Mouse (Mus musculus): ENCODE data around the gene Pdcd10. TPM values are rescaled to one million over a fixed set of nuclear protein-coding genes. Genes with fewer than 3 reads are reported as not detected.

Pdcd10 gene
- total RNA-seq (2021), result 10 to 100 TPM; 25.8 to 28.8 TPM
- long read RNA-seq, experiment 1, transcript Pdcd10-205 (8 exons, 1,927 nt), result major isoform, 15 of 18 reads
- long read RNA-seq, experiment 1, partial matches to known transcripts, result 0 of 18 reads
- long read RNA-seq, experiment 1, other reads (novel, unspliced or antisense), result 3 of 18 reads
- long read RNA-seq, experiment 2, transcript Pdcd10-205 (8 exons, 1,927 nt), result major isoform, 19 of 22 reads
- long read RNA-seq, experiment 2, partial matches to known transcripts, result 0 of 22 reads
- long read RNA-seq, experiment 2, other reads (novel, unspliced or antisense), result 1 of 22 reads

DNA sequence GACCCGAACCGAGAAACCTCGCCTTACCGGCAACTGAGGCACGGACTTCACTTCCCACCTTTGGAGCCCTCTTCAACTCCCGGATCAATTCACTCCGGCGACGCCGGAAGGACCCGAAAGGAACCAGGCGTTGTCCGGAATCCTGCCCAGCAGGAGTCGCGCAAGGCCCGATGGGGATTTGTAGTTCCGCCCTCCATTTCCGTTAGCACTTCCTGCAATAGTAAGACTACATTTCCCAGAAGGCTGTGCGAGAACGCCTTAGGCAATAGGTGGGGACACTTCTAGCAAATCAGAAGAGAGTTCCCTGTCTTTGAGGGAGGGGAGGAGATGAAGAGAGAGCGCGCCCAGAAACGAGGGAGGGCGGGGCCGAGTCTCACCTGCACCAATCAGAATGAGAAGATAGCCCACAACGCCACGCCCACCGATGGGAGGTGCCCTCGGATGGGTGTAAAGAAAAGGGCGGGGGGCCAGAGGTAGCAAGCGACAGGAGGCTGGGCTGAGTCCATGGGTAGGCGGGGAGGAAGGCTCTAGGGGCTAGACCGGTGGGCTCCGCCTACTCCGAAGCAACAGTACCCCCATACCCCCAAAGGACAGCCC is at the start of gene Pdcd10:
Gene Pdcd10, minus strand, starts transcription at position 162 of the 597 bp plus-strand sequence.
- DNase-seq, result peak; percentile 97

DNA sequence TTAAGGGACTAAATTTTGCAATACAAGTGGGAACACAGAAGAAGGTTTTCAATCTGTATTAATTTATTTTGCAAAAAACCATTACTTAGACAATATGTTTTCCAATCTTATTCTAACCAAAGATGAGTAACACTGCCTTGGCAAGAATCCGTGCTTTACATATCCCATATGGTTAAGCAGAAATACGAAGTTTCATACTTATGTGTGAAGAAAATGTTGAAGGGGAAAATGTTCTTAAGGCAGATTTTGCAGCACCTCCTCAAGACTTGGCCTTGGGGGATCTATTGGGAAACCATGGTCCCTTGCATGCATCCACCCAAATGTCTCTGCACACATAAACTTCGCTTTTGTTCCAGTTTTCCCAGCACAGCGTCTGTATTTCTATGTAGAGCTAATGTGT is 28.2 kb upstream of the Pdcd10 start:
- no peak for DNase-seq

DNA sequence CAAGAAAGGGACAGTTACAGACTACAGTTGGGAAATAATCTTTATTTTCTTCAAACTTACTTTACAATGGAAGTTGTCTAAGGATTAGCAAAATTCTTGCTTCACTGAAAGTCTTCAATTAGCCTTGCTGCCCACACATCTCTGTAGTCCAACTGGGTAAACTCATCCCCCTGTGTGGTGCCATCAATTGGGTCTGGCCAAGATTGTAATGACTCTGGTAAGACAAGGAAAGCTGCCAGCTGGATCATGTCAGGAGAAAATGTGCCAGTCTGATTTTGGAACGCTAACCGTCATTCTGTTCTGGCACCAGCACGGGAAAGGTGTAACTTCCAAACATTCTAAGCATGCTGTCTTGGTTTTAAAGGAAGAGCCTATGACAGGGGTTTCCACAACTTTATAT is 26.6 kb upstream of the Pdcd10 start:
- peak; percentile 5 for DNase-seq

DNA sequence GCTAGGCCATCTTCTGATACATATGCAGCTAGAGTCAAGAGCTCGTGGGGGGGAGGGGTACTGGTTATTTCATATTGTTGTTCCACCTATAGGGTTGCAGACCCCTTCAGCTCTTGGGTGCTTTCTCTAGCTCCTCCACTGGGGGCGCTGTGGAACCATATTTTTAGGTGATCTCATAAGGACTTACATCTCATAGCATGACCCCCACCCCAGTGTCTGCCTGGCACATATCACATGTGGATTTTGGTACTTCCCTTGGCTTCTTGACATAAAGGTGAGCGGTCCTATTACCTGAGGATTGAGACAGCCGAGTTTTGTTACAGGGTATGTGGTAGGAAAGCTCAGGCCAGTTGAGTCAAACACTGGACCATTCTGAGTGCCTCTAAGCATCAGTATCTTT is 22.7 kb upstream of the Pdcd10 start:
- peak; percentile 6 for DNase-seq

DNA sequence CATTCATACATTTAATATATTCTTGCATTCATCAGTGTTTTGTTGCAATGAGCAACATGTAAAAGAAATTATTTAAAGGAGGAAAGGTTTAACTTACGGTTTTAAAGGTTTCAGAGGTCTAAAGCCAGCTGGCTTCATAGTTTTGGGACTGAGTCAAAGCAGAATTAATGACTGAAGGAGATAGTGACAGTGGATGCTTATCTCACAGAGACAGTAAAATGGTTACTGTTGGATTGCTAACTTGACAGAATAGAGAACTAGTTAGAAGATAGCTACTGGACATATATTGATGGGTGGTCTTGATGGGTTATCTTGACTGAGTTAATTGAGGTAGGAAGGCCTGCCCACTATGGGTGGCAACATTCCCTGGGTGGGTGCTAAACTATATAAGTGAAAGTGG is 18.9 kb upstream of the Pdcd10 start:
- no peak for DNase-seq

DNA sequence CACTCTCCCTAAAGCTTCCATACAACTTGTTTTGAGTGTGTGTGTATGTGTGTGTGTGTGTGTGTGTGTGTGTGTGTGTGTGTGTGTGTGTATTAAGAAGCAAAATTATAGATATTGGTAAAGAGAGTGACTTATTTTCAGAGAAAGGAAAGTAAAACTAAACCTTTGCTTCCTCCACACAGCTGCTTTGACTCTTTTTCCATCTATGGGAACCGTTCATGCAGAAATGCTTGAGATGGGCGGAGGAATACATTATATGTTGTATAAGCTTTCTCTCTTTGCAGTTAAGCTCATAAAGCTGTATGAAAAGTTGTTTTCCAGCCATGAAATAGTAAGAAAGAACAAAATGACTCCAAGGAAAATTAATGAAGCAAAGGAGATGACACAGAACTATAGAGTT is 17.4 kb upstream of the Pdcd10 start:
- no peak for DNase-seq

DNA sequence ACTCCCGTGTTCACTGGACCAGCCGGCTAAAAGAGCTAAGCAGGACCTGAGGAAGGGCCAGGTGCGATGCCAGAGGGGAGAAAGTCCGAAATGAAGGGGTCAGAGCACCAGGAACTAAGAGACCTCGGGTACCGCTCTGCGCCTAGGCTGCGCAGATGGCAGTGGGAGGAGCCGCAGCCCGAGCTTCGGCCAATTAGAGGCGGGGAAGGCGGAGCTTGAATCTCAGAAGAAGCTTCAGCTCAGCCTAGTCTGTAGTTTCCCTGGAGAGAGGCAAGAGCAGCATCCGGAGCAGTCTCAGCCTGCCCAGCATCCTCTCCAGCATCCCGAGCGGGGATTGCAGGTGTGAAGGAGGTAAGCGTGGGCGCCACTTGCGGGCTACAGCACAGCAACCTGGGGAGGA is 636 bp upstream of the Pdcd10 start, which contains the start of gene Serpini1:
Gene Serpini1, plus strand, starts transcription at position 256 of the 400 bp plus-strand sequence.
- DNase-seq, result peak; percentile 77

DNA sequence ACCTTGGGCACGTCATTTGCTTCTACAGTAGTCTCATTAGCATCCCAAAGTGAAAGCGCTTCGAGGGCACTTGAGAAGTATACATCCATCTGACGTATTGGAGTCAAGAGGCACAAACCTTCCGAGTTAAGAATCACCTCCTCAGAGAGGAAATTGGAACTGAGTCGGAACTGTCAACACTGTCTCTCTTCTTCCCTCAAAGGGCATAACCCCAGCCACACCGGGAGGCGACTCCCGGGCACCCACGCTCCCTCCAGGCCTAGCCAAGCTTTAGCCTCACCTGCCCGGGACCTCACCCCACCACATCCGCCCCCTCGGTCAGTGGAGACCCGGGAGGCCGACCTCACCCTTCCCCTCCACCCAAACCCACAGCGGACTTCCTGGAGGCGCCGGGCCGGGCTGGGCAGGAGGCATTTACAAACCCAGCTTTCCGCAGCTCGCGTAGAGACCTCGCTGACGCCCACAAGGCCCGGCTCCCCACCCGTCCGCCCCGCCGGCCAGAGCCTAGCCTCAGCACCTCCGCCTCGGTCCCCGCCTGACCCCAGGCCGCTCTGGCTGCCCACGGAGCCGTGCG is 448 bp downstream of the Pdcd10 start:
- no peak for DNase-seq

DNA sequence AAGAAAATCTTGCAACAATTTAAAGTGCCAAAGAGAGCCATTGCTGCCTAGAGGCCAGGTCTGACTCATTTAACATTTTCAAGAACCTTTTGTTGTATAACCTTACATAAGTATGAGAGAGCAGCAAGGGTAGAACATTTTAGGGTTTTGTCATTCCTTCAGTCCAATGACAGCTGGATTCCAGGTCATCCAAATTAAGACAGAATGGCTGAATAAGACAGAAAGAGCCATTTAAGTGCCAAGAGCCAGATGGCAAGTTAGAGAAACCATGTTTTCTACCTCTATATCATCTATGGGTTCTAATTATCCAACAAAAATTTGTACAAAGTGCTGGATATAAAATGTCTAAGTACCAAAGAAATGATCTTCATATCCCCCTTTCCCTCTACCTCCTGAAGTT is 5.4 kb downstream of the Pdcd10 start:
- DNase-seq, result no peak

DNA sequence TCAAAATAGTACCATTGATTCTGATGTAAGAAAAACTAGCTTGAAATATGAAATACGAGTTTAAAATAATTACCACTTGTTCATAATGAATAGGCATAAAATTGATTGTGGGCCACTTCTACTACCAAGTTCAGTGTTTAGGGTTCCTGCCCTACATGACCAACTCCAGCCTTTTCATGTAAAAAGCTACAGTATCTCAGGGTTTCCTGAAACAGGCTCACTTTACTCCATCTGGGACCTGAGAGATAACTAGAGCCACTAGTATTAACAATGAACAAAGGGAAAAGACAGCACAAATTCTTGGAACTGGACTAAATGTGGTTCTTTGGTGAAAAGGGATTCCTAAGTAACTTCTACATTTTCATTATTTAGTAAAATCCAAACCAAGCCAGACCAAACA is 12.4 kb downstream of the Pdcd10 start:
- DNase-seq, result no peak

DNA sequence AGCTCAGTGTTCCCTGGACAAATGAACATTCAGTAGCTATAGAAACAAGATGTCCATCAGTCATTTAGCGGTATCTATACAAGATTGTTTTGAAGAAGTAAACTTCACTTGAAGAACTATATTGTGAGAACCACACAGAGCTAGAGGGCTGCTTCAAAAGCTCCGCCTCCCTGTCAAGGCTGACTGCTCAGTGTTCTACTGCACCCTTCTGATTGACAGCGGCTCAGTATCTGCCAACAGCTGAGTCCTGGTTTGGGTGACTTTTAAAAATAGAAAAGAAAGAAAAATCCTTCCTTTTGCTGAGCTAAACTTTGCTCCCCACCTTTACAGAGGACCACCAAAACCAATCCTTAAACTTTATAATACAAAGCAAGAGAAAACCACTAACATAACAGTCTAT is 13.8 kb downstream of the Pdcd10 start:
- no peak for DNase-seq

DNA sequence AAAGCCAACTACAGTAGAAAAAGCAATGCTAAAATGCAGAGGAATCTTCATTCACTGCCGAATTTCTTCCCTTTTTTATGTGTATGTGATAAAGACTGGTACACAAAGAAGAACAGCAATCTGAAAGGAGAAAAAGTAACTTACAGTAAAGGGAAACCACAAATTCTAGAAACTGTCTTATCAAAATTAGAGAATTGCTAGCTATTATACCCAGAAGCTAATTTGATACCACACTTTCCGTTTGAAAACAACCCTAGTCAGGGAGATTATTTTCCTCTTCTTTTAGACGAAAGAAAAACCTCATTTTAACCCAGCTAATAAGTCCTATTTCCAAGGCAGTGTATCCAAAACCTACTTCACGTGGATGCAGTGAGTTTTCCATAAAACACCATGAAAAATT is 15.4 kb downstream of the Pdcd10 start:
- no peak for DNase-seq

DNA sequence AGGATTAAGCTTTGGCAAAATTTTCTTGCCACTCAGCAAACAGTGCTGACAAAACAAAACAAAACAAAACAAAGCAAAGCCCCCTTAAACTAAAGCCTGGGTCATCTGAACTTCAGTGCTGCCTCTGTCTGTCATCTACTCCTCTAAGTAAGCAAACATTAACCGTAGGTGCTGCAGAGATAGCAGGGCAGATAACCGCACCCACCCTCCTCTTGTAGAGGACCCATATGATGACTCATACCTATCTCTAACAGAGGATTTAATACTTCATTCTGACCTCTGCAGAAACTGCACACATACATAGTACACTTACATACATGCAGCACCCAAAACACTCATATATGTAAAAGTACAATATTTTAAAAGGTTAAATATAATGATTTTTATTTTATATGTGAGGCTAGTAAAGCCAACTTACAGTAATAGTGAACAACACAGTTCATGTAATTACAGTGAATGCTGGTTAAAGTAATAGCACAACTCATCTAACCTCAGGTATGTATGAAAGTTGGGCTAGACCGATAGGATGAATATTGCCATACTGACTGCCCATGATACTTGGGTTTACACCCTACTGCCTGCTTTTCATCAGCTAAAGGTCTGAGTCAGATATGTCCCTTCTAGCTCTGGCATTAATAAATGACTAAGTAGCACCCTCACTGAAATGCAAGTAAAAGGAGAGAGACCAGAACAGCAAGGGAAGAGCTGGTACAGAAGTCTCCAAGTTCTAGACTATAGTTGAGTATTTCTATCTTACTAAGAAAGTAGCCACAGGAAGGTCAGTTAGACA is 22.4 kb downstream of the Pdcd10 start:
- DNase-seq, result no peak

DNA sequence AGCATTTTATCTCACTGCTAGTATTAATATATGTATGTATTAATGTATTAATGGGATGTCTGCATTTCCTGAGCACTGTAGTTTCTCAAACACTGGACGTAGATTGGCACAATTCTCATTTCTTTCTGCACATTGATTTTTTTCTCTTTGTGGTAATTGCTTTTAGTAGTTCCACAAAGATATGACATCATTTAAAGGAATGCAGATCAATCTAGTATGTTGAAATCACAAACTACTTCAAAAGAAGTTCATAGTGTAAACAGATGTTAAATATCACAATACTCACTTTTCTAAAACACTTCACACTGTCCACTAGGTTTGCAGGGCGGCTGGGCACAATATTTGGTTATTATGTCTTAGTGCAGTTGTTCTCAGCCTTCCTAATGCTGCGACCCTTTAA is 25.6 kb downstream of the Pdcd10 start:
- DNase-seq, result no peak

DNA sequence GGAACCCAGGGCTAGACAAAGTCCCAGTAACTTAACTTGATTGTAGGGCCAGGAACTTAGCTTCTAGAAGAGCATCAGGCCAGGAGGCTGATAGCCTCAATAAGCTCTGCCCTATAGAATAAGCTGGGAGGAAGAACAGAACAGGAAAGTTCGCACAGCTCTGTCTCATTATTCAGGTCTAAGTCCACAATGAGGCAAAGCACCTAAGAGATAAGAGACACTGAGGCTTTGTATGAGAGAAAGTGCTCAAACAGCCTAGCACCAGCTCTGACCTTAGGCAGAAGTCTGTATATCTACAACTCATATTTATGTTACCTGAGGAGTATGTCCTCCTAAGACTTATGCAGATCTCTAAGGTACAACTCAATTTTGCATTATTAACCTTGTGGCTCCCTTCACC is 34.1 kb downstream of the Pdcd10 start:
- DNase-seq, result no peak

DNA sequence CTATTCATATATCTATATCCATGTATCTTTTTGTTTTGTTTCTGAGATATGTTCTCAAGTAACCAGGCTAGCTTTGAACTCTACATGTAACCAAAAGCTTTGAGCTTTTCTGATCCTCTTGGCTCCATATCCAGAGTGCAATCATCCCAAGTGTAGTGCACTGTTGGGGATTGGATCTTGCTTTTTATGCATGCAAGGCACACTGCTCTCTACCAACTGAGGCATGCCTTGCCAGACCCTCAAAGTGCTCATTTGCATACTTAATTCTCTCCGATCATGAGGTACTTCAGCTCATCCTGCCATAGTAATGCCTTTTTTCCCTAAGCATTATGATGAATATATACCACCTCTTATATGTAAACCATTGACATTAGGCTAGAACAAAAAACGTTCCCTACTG is 35.3 kb downstream of the Pdcd10 start:
- DNase-seq, result no peak

DNA sequence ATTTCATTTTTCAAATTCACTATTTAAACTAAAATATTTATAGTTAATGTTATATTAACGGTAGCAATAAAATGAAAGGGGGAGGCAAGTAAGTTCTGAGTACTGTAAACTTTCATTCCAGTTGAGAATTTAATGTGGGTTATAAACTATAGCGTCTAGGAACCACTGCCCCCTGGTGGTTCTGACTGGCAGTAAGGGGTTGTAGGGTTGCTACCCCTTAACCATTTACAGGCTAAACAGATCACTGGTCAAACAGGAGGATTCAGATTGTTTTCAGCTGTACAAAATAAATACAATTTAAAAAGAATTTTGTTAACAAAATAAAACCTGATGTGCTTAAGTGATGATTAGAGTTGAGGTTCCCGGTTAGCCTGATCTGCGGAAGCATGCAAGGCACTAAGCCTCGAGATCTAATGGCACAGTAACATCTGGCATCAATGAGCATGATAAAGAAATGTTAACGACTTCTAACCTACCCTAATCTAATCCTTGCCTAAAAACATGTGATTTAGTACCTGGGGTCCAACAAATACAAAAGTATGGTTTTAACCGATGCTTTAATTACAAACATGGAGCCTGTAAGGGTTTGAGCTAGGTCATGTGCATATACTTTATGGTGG is 38.9 kb downstream of the Pdcd10 start:
- peak; percentile 59 for DNase-seq

DNA sequence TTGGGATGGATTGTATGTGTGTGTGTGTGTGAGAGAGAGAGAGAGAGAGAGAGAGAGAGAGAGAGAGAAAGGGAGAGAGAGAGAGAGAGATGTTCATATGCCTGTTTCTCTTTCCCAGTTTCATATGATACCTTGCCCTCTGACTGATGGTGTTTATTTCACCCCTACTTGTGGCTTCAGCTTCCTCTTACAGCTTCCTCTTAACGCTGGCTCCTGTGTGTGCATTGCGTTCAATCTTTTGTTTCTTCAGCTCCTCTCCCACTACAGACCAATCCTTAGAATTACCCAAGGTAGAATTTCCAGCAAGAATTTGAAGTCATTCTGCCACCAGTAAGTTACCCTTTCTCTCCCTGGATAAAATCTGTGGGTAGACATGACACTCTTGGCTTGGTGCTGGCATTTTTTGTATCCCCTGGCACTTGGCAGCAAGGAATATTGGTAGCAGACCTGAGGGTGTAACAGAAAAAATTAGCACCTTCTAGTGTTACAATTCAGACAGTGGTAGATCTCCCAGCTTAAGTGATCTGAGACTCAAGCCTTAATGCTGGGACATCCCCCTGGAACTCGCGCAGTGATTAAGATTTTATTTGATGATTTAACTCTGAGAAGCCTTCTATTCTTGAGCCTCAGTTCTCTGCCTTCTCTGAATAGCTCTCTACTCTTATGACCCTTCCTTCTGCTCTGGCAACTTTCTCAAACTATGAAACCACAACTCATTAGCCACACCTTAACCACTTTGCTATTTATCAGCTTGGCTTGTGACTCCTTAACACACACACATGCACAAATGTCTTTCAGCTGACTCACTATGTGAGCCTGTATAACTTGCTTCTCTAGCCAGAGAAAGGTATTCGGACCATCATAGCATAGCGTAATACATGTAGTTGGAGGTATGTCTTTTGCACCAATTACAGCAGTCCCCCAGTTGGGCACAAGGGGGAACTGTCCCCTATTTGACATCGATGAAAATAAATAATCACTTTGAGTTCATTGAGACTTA is 57.4 kb downstream of the Pdcd10 start:
- DNase-seq, result no peak

DNA sequence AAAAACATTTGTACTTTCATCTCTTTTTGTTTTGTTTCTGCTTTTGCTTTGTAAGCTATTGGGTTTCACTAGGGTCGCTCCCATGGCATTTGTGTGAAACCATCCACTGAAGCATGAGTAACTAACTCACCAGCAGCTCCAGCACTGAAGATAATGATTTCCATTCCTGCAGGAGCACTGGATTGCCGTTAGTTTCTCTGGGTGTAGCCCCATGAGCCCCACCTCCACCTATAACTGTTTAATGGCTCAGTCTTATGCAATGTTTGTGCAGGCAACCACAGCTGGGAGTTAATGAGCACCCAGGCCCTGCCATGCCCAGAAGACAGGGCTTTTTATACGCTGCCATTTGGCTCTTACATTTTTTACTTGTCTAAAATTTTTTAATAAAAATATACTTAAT is 63.7 kb downstream of the Pdcd10 start:
- DNase-seq, result no peak

DNA sequence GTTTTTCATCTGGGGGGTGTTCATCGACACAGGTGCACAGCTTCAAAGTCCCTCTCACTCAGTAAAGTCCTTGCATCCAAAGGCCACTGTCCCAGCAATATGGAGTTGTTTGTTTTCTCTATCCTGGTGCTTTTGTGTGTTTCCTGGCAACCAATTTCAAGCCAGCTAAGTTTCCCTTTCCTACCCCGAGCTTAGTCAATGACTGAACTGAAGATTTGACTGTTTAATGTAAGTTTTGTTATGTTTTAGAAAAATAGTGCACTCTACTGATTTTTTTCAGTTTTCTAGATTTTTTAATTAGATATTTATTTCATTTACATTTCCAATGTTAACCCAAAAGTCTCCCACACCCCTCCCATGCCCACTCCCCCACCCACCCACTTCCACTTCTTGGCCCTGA is 74.6 kb downstream of the Pdcd10 start, which contains the start of gene Wdr49:
Gene Wdr49, minus strand, starts transcription at position 101 of the 400 bp plus-strand sequence.
- DNase-seq, result no peak

DNA sequence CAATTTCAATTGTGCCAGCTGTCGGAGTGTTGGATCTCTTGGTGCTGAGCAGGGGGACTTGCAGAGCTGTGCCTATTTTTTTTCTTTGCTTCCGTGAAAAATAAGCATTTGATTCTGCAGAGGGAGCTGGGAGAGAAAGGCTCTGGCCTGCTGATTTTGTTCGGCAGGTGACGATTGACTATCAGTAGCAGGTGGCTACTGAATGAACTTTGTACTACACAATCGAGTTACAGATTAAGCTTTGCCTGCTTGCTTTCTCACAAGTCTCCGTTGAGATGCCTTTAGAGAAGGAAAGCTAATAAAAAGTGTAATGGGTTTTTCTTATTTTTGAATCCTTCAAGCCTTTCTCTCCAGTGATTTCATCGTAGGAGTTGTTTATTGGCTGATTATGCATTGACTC is 81.5 kb downstream of the Pdcd10 start:
- DNase-seq, result no peak

Data from gastrocnemius, postnatal 10 days (tissue).